Mouse (Mus musculus) midbrain, embryonic 13.5 days (tissue): ENCODE measurements at regions not wholly inside any gene's neighbourhood (a gene's known extent, or its start where the extent isn't known, plus 50 kb on each side); places are given as distances from the start of the nearest gene placed in this dataset.
A peak's percentile ranks its signal among the peaks of the same experiment; 100 is the strongest.

Experiments
- ATAC-seq: fragments of 200-750 bp; cut with Nextera tagmentation; 2 replicates; pipeline ENCODE4 v1.8.0; 2017; ENCODE audit warnings: mild to moderate bottlenecking, moderate TSS enrichment, moderate library complexity
- H3K27ac ChIP-seq: fragments of 300-500 bp; sonication (generic); 2 replicates; pipeline ENCODE4 v1.5.1; 2015; ENCODE audit warnings: inconsistent platforms, mild to moderate bottlenecking, moderate library complexity
- H3K27me3 ChIP-seq: fragments of 300-500 bp; sonication (generic); 2 replicates; pipeline ENCODE4 v1.6.1; 2015; ENCODE audit warnings: mild to moderate bottlenecking, inconsistent platforms
- H3K36me3 ChIP-seq: fragments of 300-500 bp; sonication (generic); 2 replicates; pipeline ENCODE4 v1.6.1; 2015; ENCODE audit warnings: mild to moderate bottlenecking, inconsistent platforms
- H3K4me1 ChIP-seq: fragments of 300-500 bp; sonication (generic); replicated peaks from 2 replicates; pipeline ENCODE4 v1.6.1; 2015; ENCODE audit warnings: inconsistent platforms
- H3K4me2 ChIP-seq: fragments of 300-500 bp; sonication (generic); replicated peaks from 2 replicates; pipeline ENCODE4 v1.6.1; 2015; ENCODE audit warnings: moderate library complexity, mild to moderate bottlenecking, inconsistent platforms
- H3K4me3 ChIP-seq: fragments of 300-500 bp; sonication (generic); replicated peaks from 2 replicates; pipeline ENCODE4 v1.5.1; 2015; ENCODE audit warnings: mild to moderate bottlenecking, inconsistent platforms
- H3K9ac ChIP-seq: fragments of 300-500 bp; sonication (generic); replicated peaks from 2 replicates; pipeline ENCODE4 v1.6.1; 2015; ENCODE audit warnings: mild to moderate bottlenecking, inconsistent platforms
- H3K9me3 ChIP-seq: fragments of 300-500 bp; sonication (generic); 2 replicates; pipeline ENCODE4 v1.6.1; 2016; ENCODE audit warnings: mild to moderate bottlenecking, inconsistent platforms
- WGBS: fragments of 180-500 bp; shearing (Covaris S2); methylation state at CpG from one replicate; pipeline ENCODE4 v1.1.7; 2015; 5-methylcytosine and 5-hydroxymethylcytosine counted together

DNA sequence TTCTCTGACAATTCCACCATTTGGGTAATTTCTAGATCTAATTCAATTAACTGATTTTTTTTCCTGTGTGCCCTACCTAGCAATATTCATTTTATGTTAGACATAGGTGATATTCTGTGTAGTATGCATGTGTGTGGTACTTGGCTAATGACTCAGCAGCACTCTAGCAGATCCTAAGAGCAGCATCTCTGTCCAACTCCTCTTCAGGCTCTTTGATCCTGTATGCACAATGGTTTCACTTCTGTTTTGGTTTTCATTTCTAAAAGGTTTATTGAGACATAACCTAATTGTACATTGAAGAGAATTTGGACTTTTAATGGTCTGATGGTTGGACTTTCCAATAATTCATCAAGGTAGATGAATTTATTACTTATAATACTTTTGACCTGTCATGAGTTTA lies 308.8 kb upstream of the Gm765 start:
- Histone ChIP-seq H3K4me1 (no peaks in the 10 kb centered on the region), H3K27me3 (no peaks in the 10 kb centered on the region), H3K4me3 (no peak overlapping the region), H3K4me2 (no peak overlapping the region), H3K9ac (no peak overlapping the region), H3K36me3 (no peaks in the 10 kb centered on the region), H3K9me3 (no peaks in the 10 kb centered on the region), H3K27ac (no peak overlapping the region)
- ATAC-seq: no peak

DNA sequence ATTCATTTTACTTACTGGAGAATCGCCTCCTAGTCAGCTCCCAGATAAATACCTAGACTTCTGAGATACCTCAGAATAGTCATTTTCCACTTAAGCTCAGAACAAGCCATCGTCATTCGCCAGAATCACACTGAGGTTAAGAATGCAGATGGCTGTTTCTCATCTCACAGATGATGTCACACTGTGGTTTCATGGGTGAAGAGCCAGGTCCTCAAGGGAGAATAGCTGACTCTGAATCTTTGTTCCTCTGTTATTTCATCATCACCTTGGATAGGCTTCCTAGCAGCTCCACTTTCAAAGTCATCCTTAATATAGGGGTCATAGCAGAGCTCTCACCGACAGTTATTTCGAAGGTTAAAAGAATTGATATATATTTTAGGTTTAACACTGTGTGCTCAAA lies 297.8 kb upstream of the Gm765 start:
- Histone ChIP-seq H3K27me3 (no peaks in the 10 kb centered on the region), H3K9ac (no peak overlapping the region), H3K4me2 (no peak overlapping the region), H3K4me3 (no peak overlapping the region), H3K36me3 (no peaks in the 10 kb centered on the region), H3K9me3 (no peaks in the 10 kb centered on the region), H3K27ac (no peak overlapping the region), H3K4me1 (no peaks in the 10 kb centered on the region)
- WGBS: 91% methylated on average over 5 of the region's 5 CpGs
- ATAC-seq: no peak

DNA sequence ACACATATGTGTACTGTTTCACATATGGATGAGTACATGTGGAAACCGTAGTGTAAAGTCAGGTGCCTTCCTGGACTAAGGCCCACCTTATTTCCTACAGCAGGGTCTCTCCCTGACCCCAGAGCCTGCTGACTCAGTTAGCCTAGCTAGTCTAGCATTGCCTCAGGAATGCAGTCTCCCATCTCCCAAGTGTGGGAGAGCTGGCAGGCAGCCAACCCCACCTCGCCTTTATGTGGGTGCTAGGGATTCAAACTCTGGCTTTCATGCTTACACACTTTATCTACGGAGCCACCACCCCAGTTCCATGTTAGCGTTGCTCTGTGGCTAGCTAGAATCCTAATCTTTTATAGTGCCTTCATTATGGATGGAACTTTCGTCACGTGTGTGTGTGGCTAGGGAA lies 293.3 kb upstream of the Gm765 start:
- ATAC-seq: no peak
- no peaks in the 10 kb centered on the region for H3K27me3 ChIP-seq

DNA sequence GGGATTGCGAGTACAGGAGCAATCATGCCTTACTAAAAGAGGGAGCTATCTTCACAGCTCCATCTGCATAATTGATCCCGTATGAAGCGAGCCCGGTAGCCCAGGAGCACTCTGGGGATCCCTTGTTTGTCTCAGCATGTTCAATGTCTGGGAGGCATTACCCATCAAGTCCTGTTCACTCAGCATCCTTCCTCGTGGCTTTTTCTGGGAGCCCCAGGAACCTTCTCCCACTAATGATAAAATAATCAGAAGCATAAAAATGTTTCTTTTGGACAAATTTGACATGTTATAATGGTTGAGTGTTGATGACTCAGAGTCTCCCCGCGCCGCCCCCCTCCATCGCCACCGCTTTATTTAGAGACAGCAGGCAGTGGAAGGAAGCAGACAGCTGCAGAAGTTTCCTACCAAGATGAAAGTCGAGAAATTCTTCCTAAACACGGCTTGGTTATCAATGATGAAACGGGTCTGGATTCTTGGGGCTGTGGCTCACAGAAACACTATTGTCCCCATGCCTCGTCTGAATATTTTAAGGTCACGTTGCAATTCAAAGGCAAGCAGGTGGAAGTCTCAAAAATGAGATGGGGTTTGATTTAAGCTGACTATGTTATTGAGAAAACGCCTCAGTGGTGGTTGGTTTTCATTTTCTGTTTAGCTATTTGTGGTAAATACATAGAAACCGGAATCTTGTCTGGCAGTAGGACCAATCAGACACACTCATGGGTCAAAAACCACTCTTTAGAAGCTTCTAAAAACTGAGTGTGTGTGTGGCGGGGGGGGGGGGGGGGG lies 289.9 kb upstream of the Gm765 start:
- peak; percentile 20; the same call in 1 of the 2 replicates for ATAC-seq
- 50% methylated on average over 18 of the region's 18 CpGs for WGBS

More for the DNA sequence above, 293.3 kb upstream of the Gm765 start:
- Histone ChIP-seq H3K36me3 (no peaks in the 10 kb centered on the region), H3K4me2 (no peak overlapping the region), H3K9ac (no peak overlapping the region), H3K4me1 (peaks cover 16% of the 10 kb centered on the region), H3K4me3 (no peak overlapping the region), H3K9me3 (no peaks in the 10 kb centered on the region), H3K27ac (no peak overlapping the region)
- WGBS: 93% methylated on average over 6 of the region's 6 CpGs

DNA sequence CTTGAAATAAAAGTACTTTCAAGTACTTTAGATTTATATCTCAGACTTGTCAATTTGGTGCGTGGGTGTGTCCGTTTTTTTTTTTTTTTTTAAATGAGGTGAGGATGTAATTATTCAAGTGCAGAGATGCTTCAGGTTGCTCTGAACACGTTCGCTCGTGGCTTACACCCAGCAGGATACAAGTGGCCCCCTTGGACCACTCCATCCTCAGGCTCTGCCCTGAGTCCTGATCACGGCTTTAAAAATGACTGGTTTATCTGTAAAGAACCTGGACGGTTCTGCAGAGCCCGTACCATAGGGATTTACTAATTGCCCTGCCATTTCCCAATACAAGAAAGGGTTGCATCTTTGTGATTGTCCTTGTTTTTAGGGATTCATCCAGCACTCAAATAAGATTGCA lies 288.7 kb upstream of the Gm765 start:
- Histone ChIP-seq H3K4me1 (peaks cover 16% of the 10 kb centered on the region), H3K4me2 (no peak overlapping the region), H3K4me3 (no peak overlapping the region), H3K9ac (no peak overlapping the region), H3K27me3 (no peaks in the 10 kb centered on the region), H3K36me3 (no peaks in the 10 kb centered on the region), H3K27ac (no peak overlapping the region), H3K9me3 (no peaks in the 10 kb centered on the region)
- 68% methylated on average over 8 of the region's 8 CpGs for WGBS
- no peak for ATAC-seq

More for the DNA sequence above, 289.9 kb upstream of the Gm765 start:
- Histone ChIP-seq H3K9me3 (no peaks in the 10 kb centered on the region), H3K27ac (no peak overlapping the region), H3K9ac (no peak overlapping the region), H3K27me3 (no peaks in the 10 kb centered on the region), H3K36me3 (no peaks in the 10 kb centered on the region), H3K4me2 (peak overlapping the region; percentile 37), H3K4me3 (no peak overlapping the region), H3K4me1 (peaks cover 16% of the 10 kb centered on the region)

DNA sequence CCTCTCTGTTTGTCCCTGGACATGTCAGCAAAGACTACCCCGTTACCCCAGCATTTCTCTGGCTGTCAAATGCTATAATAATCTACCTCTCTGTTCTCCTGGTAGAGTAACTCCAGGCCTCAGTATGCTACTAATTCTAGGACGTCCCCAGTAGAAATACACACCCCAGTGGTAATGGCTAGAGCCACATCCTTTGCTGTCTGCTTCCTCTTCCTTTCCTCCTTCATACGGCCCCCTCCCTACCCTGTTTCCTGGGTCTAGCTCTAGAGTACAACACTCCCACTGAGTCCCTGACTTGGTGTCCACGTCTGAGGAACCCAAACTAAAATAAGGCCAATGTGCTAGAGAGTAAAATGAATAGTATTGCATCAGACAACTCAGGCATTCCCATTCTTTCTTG lies 287.1 kb upstream of the Gm765 start:
- Histone ChIP-seq H3K9ac (no peak overlapping the region), H3K4me1 (peaks cover 16% of the 10 kb centered on the region), H3K36me3 (no peaks in the 10 kb centered on the region), H3K4me3 (no peak overlapping the region), H3K9me3 (no peaks in the 10 kb centered on the region), H3K27me3 (no peaks in the 10 kb centered on the region), H3K27ac (no peak overlapping the region), H3K4me2 (no peak overlapping the region)
- WGBS: 73% methylated on average over 4 of the region's 4 CpGs
- no peak for ATAC-seq

DNA sequence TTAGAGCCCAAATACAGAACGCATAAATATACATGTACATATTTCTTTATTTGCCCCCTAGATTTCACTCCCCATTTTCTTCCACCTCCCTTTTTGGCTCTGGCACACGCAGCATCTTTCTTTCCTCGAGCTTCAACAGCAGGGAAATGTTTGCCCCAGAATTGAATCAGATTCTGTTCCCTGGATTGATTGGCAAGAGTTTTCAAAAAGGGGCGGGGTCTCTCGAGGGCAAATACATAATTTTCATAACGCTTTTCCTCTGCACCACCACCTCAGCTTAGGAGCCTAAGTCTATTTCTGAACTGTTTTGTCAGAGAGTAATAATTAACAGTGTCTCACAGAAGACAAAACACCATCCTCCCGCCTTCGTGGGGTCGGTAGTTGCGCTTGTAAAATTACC lies 283.9 kb upstream of the Gm765 start:
- no peaks in the 10 kb centered on the region for H3K36me3 ChIP-seq
- H3K9me3 ChIP-seq: no peaks in the 10 kb centered on the region
- WGBS: 88% methylated on average over 10 of the region's 10 CpGs
- H3K27me3 ChIP-seq: no peaks in the 10 kb centered on the region
- no peak overlapping the region for H3K27ac ChIP-seq
- ATAC-seq: no peak
- no peak overlapping the region for H3K4me3 ChIP-seq
- H3K4me2 ChIP-seq: no peak overlapping the region
- peaks cover 1% of the 10 kb centered on the region; the same call in 1 of the 2 replicates for H3K4me1 ChIP-seq
- no peak overlapping the region for H3K9ac ChIP-seq

DNA sequence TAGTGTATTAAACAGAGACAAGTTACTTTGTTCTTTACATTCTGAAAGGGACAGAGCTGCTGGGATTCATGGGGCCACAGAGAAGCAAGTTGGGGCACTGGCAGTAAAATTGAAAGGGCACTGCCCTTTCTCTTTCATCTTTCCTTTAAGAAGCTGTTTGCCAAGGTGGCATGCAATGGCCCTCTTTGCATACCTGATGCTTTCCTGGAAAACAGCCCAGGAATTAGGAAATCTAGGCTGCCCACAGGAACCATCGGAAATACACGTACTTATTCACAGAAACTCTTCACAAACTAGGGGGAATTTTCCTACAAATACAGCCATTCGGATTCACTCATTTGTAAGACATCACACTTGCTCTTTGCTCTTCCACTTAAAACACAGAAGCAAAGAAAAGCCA lies 278.3 kb upstream of the Gm765 start:
- WGBS: 86% methylated on average over 3 of the region's 3 CpGs
- ATAC-seq: no peak
- Histone ChIP-seq H3K9ac (no peak overlapping the region), H3K27ac (no peak overlapping the region), H3K4me3 (no peak overlapping the region), H3K36me3 (no peaks in the 10 kb centered on the region), H3K27me3 (no peaks in the 10 kb centered on the region), H3K9me3 (no peaks in the 10 kb centered on the region), H3K4me1 (no peaks in the 10 kb centered on the region), H3K4me2 (no peak overlapping the region)

DNA sequence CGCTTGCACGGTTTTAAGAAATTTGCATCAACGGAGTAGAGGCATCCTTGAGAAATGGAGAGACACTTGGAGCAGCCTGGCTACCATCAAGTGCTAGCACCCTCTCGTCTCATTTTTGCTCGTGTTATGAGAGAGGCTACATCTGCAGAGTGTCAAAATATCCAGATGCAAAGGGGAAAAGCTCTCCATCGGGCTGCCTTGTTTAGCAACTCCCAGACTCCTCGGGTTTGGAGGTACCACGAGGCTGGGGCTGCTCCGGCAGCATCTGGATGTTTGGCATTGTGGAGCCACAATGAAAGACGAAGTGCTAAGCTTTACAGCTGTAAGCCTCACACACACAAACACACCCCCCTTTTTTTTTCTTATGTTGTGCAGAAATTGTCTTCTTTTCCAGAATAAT lies 270.5 kb upstream of the Gm765 start:
- no peak for ATAC-seq
- no peaks in the 10 kb centered on the region for H3K27me3 ChIP-seq
- H3K36me3 ChIP-seq: no peaks in the 10 kb centered on the region
- H3K9ac ChIP-seq: no peak overlapping the region
- H3K27ac ChIP-seq: no peak overlapping the region
- no peak overlapping the region for H3K4me2 ChIP-seq
- no peak overlapping the region for H3K4me3 ChIP-seq
- H3K9me3 ChIP-seq: no peaks in the 10 kb centered on the region
- no peaks in the 10 kb centered on the region for H3K4me1 ChIP-seq
- WGBS: 86% methylated on average over 10 of the region's 10 CpGs

DNA sequence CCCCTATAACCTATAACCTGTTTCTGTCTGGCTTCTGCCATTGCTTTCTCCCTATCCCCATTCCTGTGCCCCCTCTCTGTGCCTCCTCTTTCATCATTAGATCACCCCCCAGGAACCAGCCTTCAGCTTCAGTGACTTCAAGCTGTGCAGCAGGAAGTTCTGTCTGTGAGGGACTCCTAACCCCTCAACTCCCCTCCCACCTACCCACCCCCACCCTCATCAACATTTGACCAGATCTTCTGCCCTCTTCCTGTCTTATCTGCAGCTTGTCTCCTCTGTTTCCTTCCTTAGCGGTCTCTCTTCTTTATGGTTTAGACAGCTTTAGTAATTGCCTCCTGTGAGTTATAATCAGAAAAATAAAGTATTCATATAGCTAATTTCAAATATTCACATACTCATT lies 266.6 kb upstream of the Gm765 start:
- H3K9ac ChIP-seq: no peak overlapping the region
- no peak overlapping the region for H3K4me2 ChIP-seq
- WGBS: 79% methylated on average over 1 of the region's 1 CpGs
- H3K27me3 ChIP-seq: no peaks in the 10 kb centered on the region
- H3K4me3 ChIP-seq: no peak overlapping the region
- no peaks in the 10 kb centered on the region for H3K4me1 ChIP-seq
- no peaks in the 10 kb centered on the region for H3K36me3 ChIP-seq
- ATAC-seq: no peak
- no peak overlapping the region for H3K27ac ChIP-seq
- no peaks in the 10 kb centered on the region for H3K9me3 ChIP-seq

DNA sequence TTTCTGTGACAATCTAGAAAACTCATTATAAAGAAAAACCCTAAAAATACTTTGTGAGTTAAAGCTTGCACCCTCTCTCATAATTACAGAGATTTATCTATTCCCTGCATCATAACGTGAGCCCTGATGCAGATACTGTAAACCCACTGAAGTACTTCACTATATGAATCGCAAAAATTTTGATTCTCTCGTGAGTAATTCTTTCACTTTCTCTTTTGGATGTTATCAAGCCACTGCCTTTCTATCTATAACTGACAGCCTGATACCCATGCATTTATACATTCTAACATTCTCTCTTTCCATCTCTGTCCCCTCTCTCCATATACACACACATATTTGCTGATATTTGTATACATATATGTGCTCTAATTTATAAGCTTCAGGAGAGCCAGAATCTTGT lies 264.1 kb upstream of the Gm765 start:
- no peak overlapping the region for H3K4me2 ChIP-seq
- no peak overlapping the region for H3K9ac ChIP-seq
- H3K9me3 ChIP-seq: no peaks in the 10 kb centered on the region
- ATAC-seq: no peak
- no peak overlapping the region for H3K27ac ChIP-seq
- H3K4me1 ChIP-seq: no peaks in the 10 kb centered on the region
- H3K27me3 ChIP-seq: no peaks in the 10 kb centered on the region
- H3K36me3 ChIP-seq: no peaks in the 10 kb centered on the region
- no peak overlapping the region for H3K4me3 ChIP-seq
- WGBS: 90% methylated on average over 3 of the region's 3 CpGs

DNA sequence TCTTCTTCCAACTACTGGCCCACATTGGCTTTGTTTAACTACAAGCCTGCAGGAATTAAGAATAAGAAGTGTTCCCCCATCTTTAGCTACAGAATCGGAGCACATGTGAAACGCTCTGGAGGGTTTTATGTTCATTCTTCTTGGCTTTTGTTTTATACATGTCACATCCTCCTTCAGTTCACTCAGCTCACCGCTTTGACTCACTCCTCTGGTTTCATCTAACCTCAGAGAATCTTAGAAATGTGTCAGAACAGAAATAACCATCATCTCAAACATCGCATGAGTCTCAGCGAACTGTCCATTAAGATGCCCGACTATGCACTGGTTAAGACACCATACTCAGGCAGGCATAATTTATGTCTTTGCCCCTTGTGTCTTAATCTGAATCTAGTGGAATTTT lies 255.1 kb upstream of the Gm765 start:
- WGBS: 90% methylated on average over 6 of the region's 6 CpGs
- no peak overlapping the region for H3K4me3 ChIP-seq

DNA sequence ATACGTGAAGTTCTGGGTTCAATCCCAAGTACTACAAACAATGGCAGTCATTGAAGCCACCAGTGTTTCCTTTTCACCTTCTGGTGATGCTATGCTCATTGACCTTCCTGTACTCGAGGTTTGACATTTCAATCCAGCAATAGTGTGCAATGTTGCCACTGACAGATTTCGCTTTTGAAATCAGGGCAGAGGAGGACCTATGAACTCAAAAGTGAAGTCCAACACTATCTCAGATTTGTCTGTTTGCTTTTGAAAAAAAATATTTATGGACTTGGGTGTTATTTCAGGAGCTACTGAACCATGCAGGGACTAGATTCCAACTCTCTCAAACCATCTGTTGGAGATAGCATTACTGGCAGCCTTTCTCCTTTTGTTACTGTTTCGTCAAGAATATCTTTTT lies 248.4 kb upstream of the Gm765 start:
- H3K27me3 ChIP-seq: no peaks in the 10 kb centered on the region
- no peaks in the 10 kb centered on the region for H3K4me1 ChIP-seq
- 83% methylated on average over 4 of the region's 4 CpGs for WGBS
- no peak overlapping the region for H3K4me3 ChIP-seq
- H3K4me2 ChIP-seq: no peak overlapping the region
- H3K9me3 ChIP-seq: no peaks in the 10 kb centered on the region
- ATAC-seq: no peak
- no peak overlapping the region for H3K9ac ChIP-seq
- no peaks in the 10 kb centered on the region for H3K36me3 ChIP-seq
- no peak overlapping the region for H3K27ac ChIP-seq

More for the DNA sequence above, 255.1 kb upstream of the Gm765 start:
- H3K9me3 ChIP-seq: no peaks in the 10 kb centered on the region
- no peak overlapping the region for H3K4me2 ChIP-seq
- H3K36me3 ChIP-seq: no peaks in the 10 kb centered on the region
- ATAC-seq: no peak
- no peak overlapping the region for H3K9ac ChIP-seq
- H3K4me1 ChIP-seq: no peaks in the 10 kb centered on the region
- H3K27ac ChIP-seq: no peak overlapping the region
- no peaks in the 10 kb centered on the region for H3K27me3 ChIP-seq
